Mouse (Mus musculus) small intestine, adult 2 months (tissue): Measurements from ENCODE around the gene Ap1g2.

Source experiments
- CTCF ChIP-seq: fragments of 200-500 bp; IDR thresholded peaks from 2 replicates; pipeline ENCODE4 v1.5.1; 2012; ENCODE audit warnings: low read depth, mild to moderate bottlenecking, control low read depth, inconsistent platforms, low read length, moderate library complexity, mixed read lengths; ENCODE audit not compliant: insufficient replicate concordance, insufficient read length; ENCODE audit errors: extremely low read depth
- POLR2A ChIP-seq: fragments of 200-500 bp; IDR thresholded peaks from 2 replicates; pipeline ENCODE4 v1.6.1; 2012; ENCODE audit warnings: low read depth, mild to moderate bottlenecking, control low read depth, inconsistent platforms, low read length, moderate library complexity

DNA sequence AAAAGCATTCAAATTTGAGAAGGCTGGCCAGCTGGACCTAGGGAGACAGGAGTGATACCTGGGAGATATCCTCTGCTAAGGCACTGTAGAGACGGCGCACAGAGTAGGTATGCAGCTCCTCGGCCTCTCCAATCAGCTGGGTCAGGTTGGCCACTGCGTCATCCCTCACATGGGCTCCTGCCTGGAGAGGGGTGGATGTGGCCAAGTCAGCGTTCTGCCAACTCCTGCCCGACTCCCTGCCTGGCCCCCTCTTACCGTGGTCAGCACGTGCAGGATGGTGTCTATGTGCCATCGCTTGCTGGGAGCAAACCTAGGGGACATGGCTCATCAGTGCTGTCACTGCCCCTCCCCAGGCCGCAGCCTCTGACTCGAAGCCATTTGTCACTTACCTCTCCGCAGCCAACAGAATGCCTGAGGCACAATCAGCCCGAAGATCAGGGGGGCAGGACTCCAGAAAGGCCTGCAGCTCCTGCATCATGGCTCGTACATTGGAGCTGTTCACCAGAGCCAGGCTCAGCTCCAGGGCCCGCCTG is 4.1 kb downstream of the Ap1g2 start:
- no peak for TF ChIP-seq CTCF
- TF ChIP-seq POLR2A = no peak
